ENCODE assay signal across 9 mouse cellular contexts in the genomic region with DNA sequence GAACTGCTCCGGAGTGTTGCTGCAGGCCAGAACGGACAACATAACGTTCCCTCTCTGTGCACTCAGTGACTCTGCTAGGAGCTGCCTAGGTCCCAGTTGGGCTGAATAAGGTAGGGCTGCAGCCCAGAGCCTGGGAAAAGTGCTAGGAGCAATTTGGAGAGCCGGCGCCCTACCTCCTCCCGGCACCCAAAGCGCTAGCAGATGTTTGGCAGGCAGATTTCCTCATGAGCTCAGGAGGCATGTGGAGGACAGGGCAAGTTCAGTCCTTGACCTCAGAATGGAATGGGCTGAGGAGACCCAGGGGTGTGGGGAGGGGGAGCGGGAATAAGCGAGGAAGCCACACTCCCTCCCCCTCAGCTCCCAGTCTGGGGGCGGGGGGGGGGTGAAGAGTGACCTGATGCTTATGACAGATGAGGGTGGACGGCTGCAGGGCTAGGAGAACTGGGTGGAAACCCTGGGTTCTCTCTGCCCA.
DNase-seq lines count a peak whose midpoint lies in the region; ATAC-seq and TF ChIP-seq lines count a peak whose summit lies in the region.
"Had no signal": no experiment of that assay in that cellular context is flagged by ENCODE, and none has a peak within 500 bp of the region (broad histone marks: within the 10 kb centered on the region; RNA-seq: fewer than 3 reads in every experiment).

No protein-coding gene starts in this region.

- no peak overlapping the region for H3K4me2 ChIP-seq in embryonic facial prominence, embryonic 15.5 days (replicated peaks)
- H3K4me2 ChIP-seq in heart, embryonic 15.5 days, result no peak overlapping the region
- no peak overlapping the region for H3K4me2 ChIP-seq in limb, embryonic 14.5 days (replicated peaks; ENCODE audit: low read depth, low read length, severe bottlenecking)

- no peak for TF ChIP-seq POLR2A in limb, embryonic 14.5 days (IDR thresholded peaks at IDR 0.05; ENCODE audit: borderline replicate concordance, extremely low read depth, insufficient read depth, insufficient read length)

- peak; percentile 73 for ATAC-seq in embryonic facial prominence, embryonic 15.5 days (ENCODE audit: insufficient number of reproducible peaks, low FRiP score, low TSS enrichment, low read depth)
- ATAC-seq in heart, embryonic 15.5 days (replicated peaks; ENCODE audit: insufficient number of reproducible peaks, insufficient read depth, low FRiP score, low read depth), result 0 out of 2 replicates have a peak, but pooled peaks have one; percentile 47
- ATAC-seq in limb, embryonic 14.5 days (ENCODE audit: low FRiP score, low read depth), result peak; percentile 82

- peaks cover 16% of the 10 kb centered on the region for H3K4me1 ChIP-seq in embryonic facial prominence, embryonic 15.5 days
- peaks cover 15% of the 10 kb centered on the region for H3K4me1 ChIP-seq in heart, embryonic 15.5 days (replicated peaks)
- H3K4me1 ChIP-seq in limb, embryonic 14.5 days (ENCODE audit: control insufficient read depth, insufficient read depth, low read length), result peaks cover 16% of the 10 kb centered on the region

- H3K27ac ChIP-seq in embryonic facial prominence, embryonic 15.5 days (replicated peaks), result 0 out of 2 replicates have a peak overlapping the region, but pooled peaks have one; percentile 29
- H3K27ac ChIP-seq in heart, embryonic 15.5 days, result 0 out of 2 replicates have a peak overlapping the region, but pooled peaks have one; percentile 15
- peak overlapping the region; percentile 43; the same call in 1 of the 2 replicates for H3K27ac ChIP-seq in limb, embryonic 14.5 days (replicated peaks; ENCODE audit: low read depth, low read length)
- no peak overlapping the region for H3K27ac ChIP-seq in layer of hippocampus, adult 2 months

- TF ChIP-seq CTCF in layer of hippocampus, adult 2 months (conservative IDR thresholded peaks at IDR 0.05), result no peak

- no peaks in the 10 kb centered on the region for H3K27me3 ChIP-seq in embryonic facial prominence, embryonic 15.5 days
- H3K27me3 ChIP-seq in heart, embryonic 15.5 days, result no peaks in the 10 kb centered on the region
- H3K27me3 ChIP-seq in limb, embryonic 14.5 days (ENCODE audit: control insufficient read depth, insufficient read depth, low read length), result no peaks in the 10 kb centered on the region

- H3K4me3 ChIP-seq in embryonic facial prominence, embryonic 15.5 days (replicated peaks), result no peak overlapping the region
- H3K4me3 ChIP-seq in heart, embryonic 15.5 days, result no peak overlapping the region
- H3K4me3 ChIP-seq in limb, embryonic 14.5 days (replicated peaks; ENCODE audit: low read length), result no peak overlapping the region
- no peak overlapping the region for H3K4me3 ChIP-seq in layer of hippocampus, adult 2 months
- H3K4me3 ChIP-seq: myocyte had no signal

- peak; percentile 19 for DNase-seq in kidney, adult 11 months
- no peak for DNase-seq in kidney, adult 9 months
- DNase-seq in limb, embryonic 14.5 days (ENCODE audit: low spot score), result peak; percentile 83
- no peak for DNase-seq in layer of hippocampus, adult 9-11 months
- DNase-seq in layer of hippocampus, adult 2 months (ENCODE audit: low spot score in 2 of 2), result no peak
- no peak for DNase-seq in layer of hippocampus, postnatal 25 days (ENCODE audit: extremely low spot score in 1 of 2, low spot score in 1 of 2)

- 38% methylated on average over 11 of the region's 11 CpGs for WGBS in embryonic facial prominence, embryonic 15.5 days
- 45% methylated on average over 10 of the region's 11 CpGs for WGBS in heart, embryonic 15.5 days
- 25% methylated on average over 10 of the region's 11 CpGs for WGBS in limb, embryonic 14.5 days

- no peaks in the 10 kb centered on the region for H3K9me3 ChIP-seq in embryonic facial prominence, embryonic 15.5 days (replicated peaks)
- H3K9me3 ChIP-seq in heart, embryonic 15.5 days (replicated peaks), result no peaks in the 10 kb centered on the region
- no peaks in the 10 kb centered on the region for H3K9me3 ChIP-seq in limb, embryonic 14.5 days (ENCODE audit: control insufficient read depth, low read length)

- H3K36me3 ChIP-seq in embryonic facial prominence, embryonic 15.5 days, result no peaks in the 10 kb centered on the region
- no peaks in the 10 kb centered on the region for H3K36me3 ChIP-seq in heart, embryonic 15.5 days
- no peaks in the 10 kb centered on the region for H3K36me3 ChIP-seq in limb, embryonic 14.5 days (ENCODE audit: control insufficient read depth, insufficient read depth, low read length)

- no peak overlapping the region for H3K9ac ChIP-seq in embryonic facial prominence, embryonic 15.5 days
- no peak overlapping the region for H3K9ac ChIP-seq in heart, embryonic 15.5 days
- no peak overlapping the region for H3K9ac ChIP-seq in limb, embryonic 14.5 days (ENCODE audit: low read depth, low read length, severe bottlenecking)

Comparison
In these comparisons a context has a peak if more than half of its experiments do, and no peak if none do; other contexts are left out.
1. DNase-seq: peak in kidney, adult 11 months (single experiment) and limb, embryonic 14.5 days (single experiment); none in kidney, adult 9 months (single experiment), layer of hippocampus, adult 9-11 months (single experiment), layer of hippocampus, adult 2 months (0 of 2) and layer of hippocampus, postnatal 25 days (0 of 2).
2. Peak in every context shown above with its lines, with median percentiles within 50 percentile points of each other: ATAC-seq.